In the genomic region with DNA sequence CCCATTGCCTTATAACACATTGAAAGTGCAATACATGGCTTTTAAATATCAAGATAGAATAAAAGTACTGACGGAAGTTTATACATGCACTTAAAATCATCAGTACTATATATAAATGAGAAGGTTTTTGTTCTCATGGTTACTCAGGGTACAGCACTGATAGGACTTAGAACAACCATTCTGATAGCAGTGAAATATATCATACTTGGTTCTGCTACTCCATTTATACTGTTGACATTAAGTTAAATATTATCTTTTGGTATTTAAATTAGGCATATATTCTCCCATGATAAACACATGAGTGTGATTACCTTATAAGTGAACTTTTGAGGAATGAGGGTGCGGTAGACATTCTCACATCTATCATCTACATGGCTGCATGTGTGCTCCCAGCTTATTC, we compare ENCODE assay signal across 21 mouse cellular contexts.
DNase-seq lines count a peak whose midpoint lies in the region; ATAC-seq and TF ChIP-seq lines count a peak whose summit lies in the region.
"Had no signal": no experiment of that assay in that cellular context is flagged by ENCODE, and none has a peak within 500 bp of the region (broad histone marks: within the 10 kb centered on the region; RNA-seq: fewer than 3 reads in every experiment).

No protein-coding gene starts in this region.

- peak; percentile 53; the same call in 1 of the 2 replicates for ATAC-seq in stomach, embryonic 15.5 days (ENCODE audit: insufficient read depth, low FRiP score, low read depth)
- peak; percentile 76; the same call in 1 of the 2 replicates for ATAC-seq in stomach, embryonic 16.5 days (ENCODE audit: insufficient read depth, low FRiP score)
- peak; percentile 45 for ATAC-seq in stomach, postnatal 0 days (ENCODE audit: low FRiP score, low TSS enrichment)
- ATAC-seq: activated CD4-positive, CD25-positive, alpha-beta regulatory T cell, adult 4 months; CD4-positive, CD25-positive, alpha-beta regulatory T cell, adult 4 months; Patski had no signal

- no peak for DNase-seq in stomach, postnatal 0 days (ENCODE audit: low spot score)
- DNase-seq in liver, result no peak
- no peak for DNase-seq in thymus, postnatal 14 days
- DNase-seq in limb, embryonic 10.5 days (ENCODE audit: low spot score), result no peak
- DNase-seq: adrenal gland, adult 2 months; adrenal gland, adult 8-10 months; adrenal gland, postnatal 10 days; adrenal gland, postnatal 14 days; adrenal gland, postnatal 25 days; adrenal gland, postnatal 36 days; B cell, adult 2 months; cerebellum, adult 11 months; cerebellum, adult 11-12 months; cerebellum, adult 18-20 months had no signal

- no peak overlapping the region for H3K4me3 ChIP-seq in stomach, embryonic 15.5 days (replicated peaks)
- no peak overlapping the region for H3K4me3 ChIP-seq in stomach, embryonic 16.5 days (replicated peaks; ENCODE audit: low read length)
- no peak overlapping the region for H3K4me3 ChIP-seq in stomach, postnatal 0 days (ENCODE audit: low read depth, low read length)
- H3K4me3 ChIP-seq in limb, embryonic 10.5 days, result no peak overlapping the region

- no peak overlapping the region for H3K27ac ChIP-seq in stomach, embryonic 15.5 days
- no peak overlapping the region for H3K27ac ChIP-seq in stomach, embryonic 16.5 days (ENCODE audit: low read length)
- H3K27ac ChIP-seq in stomach, postnatal 0 days (replicated peaks), result no peak overlapping the region
- H3K27ac ChIP-seq in limb, embryonic 10.5 days, result no peak overlapping the region

- no peaks in the 10 kb centered on the region for H3K9me3 ChIP-seq in stomach, embryonic 15.5 days
- no peaks in the 10 kb centered on the region for H3K9me3 ChIP-seq in stomach, embryonic 16.5 days (replicated peaks; ENCODE audit: control insufficient read depth, low read length)
- no peaks in the 10 kb centered on the region for H3K9me3 ChIP-seq in stomach, postnatal 0 days (ENCODE audit: control insufficient read depth, low read length)
- no peaks in the 10 kb centered on the region for H3K9me3 ChIP-seq in limb, embryonic 10.5 days (replicated peaks)
- H3K9me3 ChIP-seq: G1E had no signal

- no peak overlapping the region for H3K4me2 ChIP-seq in stomach, embryonic 15.5 days
- no peak overlapping the region for H3K4me2 ChIP-seq in stomach, embryonic 16.5 days (ENCODE audit: low read depth, low read length)
- H3K4me2 ChIP-seq in stomach, postnatal 0 days (replicated peaks; ENCODE audit: low read depth), result no peak overlapping the region

- H3K9ac ChIP-seq in stomach, embryonic 15.5 days, result no peak overlapping the region
- no peak overlapping the region for H3K9ac ChIP-seq in stomach, embryonic 16.5 days (ENCODE audit: low read length)
- H3K9ac ChIP-seq in stomach, postnatal 0 days (ENCODE audit: low read length), result no peak overlapping the region

- no peaks in the 10 kb centered on the region for H3K36me3 ChIP-seq in stomach, embryonic 15.5 days
- no peaks in the 10 kb centered on the region for H3K36me3 ChIP-seq in stomach, embryonic 16.5 days (ENCODE audit: control insufficient read depth, insufficient read depth, low read length)
- no peaks in the 10 kb centered on the region for H3K36me3 ChIP-seq in stomach, postnatal 0 days (ENCODE audit: control insufficient read depth, insufficient read depth, low read length)
- H3K36me3 ChIP-seq in limb, embryonic 10.5 days, result no peaks in the 10 kb centered on the region
- H3K36me3 ChIP-seq: G1E had no signal

- TF ChIP-seq CTCF in stomach, postnatal 0 days (IDR thresholded peaks at IDR 0.05; ENCODE audit: low read depth), result no peak

- no peak for TF ChIP-seq EP300 in stomach, postnatal 0 days (optimal IDR thresholded peaks at IDR 0.05)

- peaks cover 6% of the 10 kb centered on the region for H3K4me1 ChIP-seq in stomach, embryonic 15.5 days
- peaks cover 11% of the 10 kb centered on the region for H3K4me1 ChIP-seq in stomach, embryonic 16.5 days (ENCODE audit: control insufficient read depth, insufficient read depth, low read length)
- H3K4me1 ChIP-seq in stomach, postnatal 0 days (replicated peaks; ENCODE audit: control insufficient read depth, insufficient read depth), result peaks cover 5% of the 10 kb centered on the region; the same call in 1 of the 2 replicates
- peaks cover 9% of the 10 kb centered on the region for H3K4me1 ChIP-seq in limb, embryonic 10.5 days

- WGBS in stomach, embryonic 15.5 days, result 68% methylated on average over 2 of the region's 2 CpGs
- WGBS in stomach, embryonic 16.5 days, result 67% methylated on average over 2 of the region's 2 CpGs
- 70% methylated on average over 2 of the region's 2 CpGs for WGBS in stomach, postnatal 0 days
- WGBS in limb, embryonic 10.5 days, result 92% methylated on average over 2 of the region's 2 CpGs

- H3K27me3 ChIP-seq in stomach, embryonic 15.5 days (replicated peaks), result no peaks in the 10 kb centered on the region
- no peaks in the 10 kb centered on the region for H3K27me3 ChIP-seq in stomach, embryonic 16.5 days (ENCODE audit: control insufficient read depth, insufficient read depth, low read length)
- no peaks in the 10 kb centered on the region for H3K27me3 ChIP-seq in stomach, postnatal 0 days (ENCODE audit: control insufficient read depth, insufficient read depth, low read length)
- no peaks in the 10 kb centered on the region for H3K27me3 ChIP-seq in limb, embryonic 10.5 days (ENCODE audit: low read depth, poor library complexity, severe bottlenecking)
- H3K27me3 ChIP-seq: CH12.LX had no signal
